In genomic region chr1:180901107-180901506, GRCm38 (mm10) we compare ENCODE assay signal across 10 mouse cellular contexts. TPM values are rescaled to one million over a fixed set of nuclear protein-coding genes. Genes with fewer than 3 reads are reported as not detected.
DNase-seq lines count a peak whose midpoint lies in the region; ATAC-seq and TF ChIP-seq lines count a peak whose summit lies in the region.
"Had no signal": no experiment of that assay in that cellular context is flagged by ENCODE, and none has a peak within 500 bp of the region (broad histone marks: within the 10 kb centered on the region; RNA-seq: fewer than 3 reads in every experiment).

No protein-coding gene starts in this region.

- TF ChIP-seq CTCF in gastrocnemius, adult 2 months (IDR thresholded peaks at IDR 0.05), result peak; percentile 82

- DNase-seq in gastrocnemius, adult 2 months, result no peak
- DNase-seq in gastrocnemius, postnatal 10 days, result no peak
- peak; percentile 81 for DNase-seq in thymus, postnatal 0 days (ENCODE audit: low spot score)
- no peak for DNase-seq in thymus, postnatal 25 days
- DNase-seq in embryo, embryonic 11 days, result peak; percentile 83
- peak; percentile 79 for DNase-seq in retina, embryonic 14.5 days (ENCODE audit: low spot score)
- no peak for DNase-seq in left cerebral cortex, adult 9 months (ENCODE audit: low spot score in 2 of 2)

- H3K27ac ChIP-seq in gastrocnemius, adult 2 months, result no peak overlapping the region

- no peak overlapping the region for H3K4me3 ChIP-seq in gastrocnemius, adult 2 months

- ATAC-seq in monocyte, adult 5-6 weeks (replicated peaks; ENCODE audit: insufficient number of reproducible peaks, low FRiP score, low TSS enrichment, poor library complexity, severe bottlenecking), result no peak

- intact Hi-C loops in gastrocnemius, adult 2 months (cut with DNase I), result loop anchor here (1.0 to 10.0 kb wide), 3 partner anchors 41 to 134 kb away; partner anchors contain the start of gene Tmem63a

RNA-seq across cellular contexts. Expression of gene Pycr2, which starts 3.0 kb away (rescaled TPM):
- total RNA-seq in gastrocnemius, adult 2 months (2021), result 10 to 100 TPM; 10.3 to 11.7 TPM
- total RNA-seq in gastrocnemius, postnatal 10 days (2021), result 10 to 100 TPM; 19.9 to 20.6 TPM
- 142 and 147 TPM in 2 replicates for polyA plus RNA-seq in thymus, postnatal 0 days (2015; fragmentation: Nextera tagmentation; extraction: Ambion mirVana)
- 12.9 to 16.2 TPM (median 14.3 TPM) in 3 replicates for total RNA-seq in monocyte, adult 5-6 weeks (2017)

RNA-seq across cellular contexts. Expression of gene Lefty2, which starts 8.2 kb away (rescaled TPM):
- not detected for total RNA-seq in gastrocnemius, adult 2 months (2021)
- total RNA-seq in gastrocnemius, postnatal 10 days (2021), result not detected
- 0.86 and 0.98 TPM in 2 replicates for polyA plus RNA-seq in thymus, postnatal 0 days (2015; fragmentation: Nextera tagmentation; extraction: Ambion mirVana)
- total RNA-seq in monocyte, adult 5-6 weeks (2017), result not detected in 3 replicates
- polyA plus RNA-seq: large intestine, adult 2 months had no signal

RNA-seq across cellular contexts. Expression of gene Lefty1, which starts 33.7 kb away (rescaled TPM):
- total RNA-seq in gastrocnemius, adult 2 months (2021), result under 1 TPM; 0.22 to 0.33 TPM
- total RNA-seq in gastrocnemius, postnatal 10 days (2021), result 1 to 10 TPM in 1 of 2 experiments, under 1 TPM in 1; 0.59 to 1.2 TPM
- 1.7 and 2.9 TPM in 2 replicates for polyA plus RNA-seq in thymus, postnatal 0 days (2015; fragmentation: Nextera tagmentation; extraction: Ambion mirVana)
- total RNA-seq in monocyte, adult 5-6 weeks (2017), result not detected in 3 replicates
- polyA plus RNA-seq: neural tube, embryonic 14.5 days had no signal

RNA-seq across cellular contexts. Expression of gene Tmem63a, which starts 41.0 kb away (rescaled TPM):
- total RNA-seq in gastrocnemius, adult 2 months (2021), result 10 to 100 TPM; 13.9 to 14.5 TPM
- 10 to 100 TPM; 13.2 to 16.2 TPM for total RNA-seq in gastrocnemius, postnatal 10 days (2021)
- 13.8 and 14.4 TPM in 2 replicates for polyA plus RNA-seq in thymus, postnatal 0 days (2015; fragmentation: Nextera tagmentation; extraction: Ambion mirVana)
- 15.0 to 24.1 TPM (median 17.4 TPM) in 3 replicates for total RNA-seq in monocyte, adult 5-6 weeks (2017)

RNA-seq across cellular contexts. Expression of gene Sde2, which starts 50.2 kb away (rescaled TPM):
- total RNA-seq in gastrocnemius, adult 2 months (2021), result 1 to 10 TPM; 7.4 to 7.8 TPM
- total RNA-seq in gastrocnemius, postnatal 10 days (2021), result 10 to 100 TPM in 1 of 2 experiments, 1 to 10 TPM in 1; 8.7 to 11.4 TPM
- polyA plus RNA-seq in thymus, postnatal 0 days (2015; fragmentation: Nextera tagmentation; extraction: Ambion mirVana), result 34.4 and 38.7 TPM in 2 replicates
- total RNA-seq in monocyte, adult 5-6 weeks (2017), result 45.3 to 50.4 TPM (median 49.6 TPM) in 3 replicates

Comparison
In these comparisons a context has a peak if more than half of its experiments do, and no peak if none do; other contexts are left out.
1. DNase-seq: peak in thymus, postnatal 0 days (single experiment), embryo, embryonic 11 days (single experiment) and retina, embryonic 14.5 days (single experiment); none in gastrocnemius, adult 2 months (single experiment), gastrocnemius, postnatal 10 days (single experiment), thymus, postnatal 25 days (single experiment) and left cerebral cortex, adult 9 months (0 of 2).